11 mouse cellular contexts compared by ENCODE assay signal in the genomic region with DNA sequence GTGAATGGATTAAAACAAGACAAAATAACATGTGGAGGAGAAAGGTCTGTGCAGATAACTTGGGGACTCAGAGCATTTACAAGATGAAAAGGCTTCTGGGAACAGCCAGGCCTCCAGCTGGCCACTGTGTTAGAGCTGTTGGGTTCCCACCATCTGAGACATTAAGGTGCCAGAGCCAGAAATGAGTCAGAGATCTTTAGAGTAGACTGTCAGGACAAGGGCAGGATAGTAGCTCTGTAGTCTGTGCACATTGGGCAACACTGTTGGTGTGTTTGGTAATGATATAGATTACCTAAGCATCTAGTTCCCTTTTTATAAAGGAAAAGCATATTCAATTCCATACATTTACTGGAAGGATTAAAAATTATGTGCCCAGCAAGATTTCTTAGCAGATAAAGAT.
"Had no signal": no experiment of that assay in that cellular context is flagged by ENCODE, and none has a peak within 500 bp of the region (broad histone marks: within the 10 kb centered on the region; RNA-seq: fewer than 3 reads in every experiment).

No protein-coding gene starts in this region.

- H3K9me3 ChIP-seq: liver, embryonic 15.5 days; neural tube, embryonic 12.5 days; stomach, embryonic 15.5 days had no signal

- H3K4me1 ChIP-seq: liver, embryonic 15.5 days; neural tube, embryonic 12.5 days; stomach, embryonic 15.5 days had no signal

- H3K27me3 ChIP-seq: liver, embryonic 15.5 days; neural tube, embryonic 12.5 days; stomach, embryonic 15.5 days had no signal

- DNase-seq: kidney, postnatal 10 days; left cerebral cortex, postnatal 4 days; lung, adult 2 months; midbrain, embryonic 14.5 days; thymus, adult 2 months; thymus, postnatal 36 days had no signal

- H3K36me3 ChIP-seq: liver, embryonic 15.5 days; neural tube, embryonic 12.5 days; stomach, embryonic 15.5 days had no signal

- H3K4me3 ChIP-seq: liver, embryonic 15.5 days; neural tube, embryonic 12.5 days; stomach, embryonic 15.5 days had no signal

- ATAC-seq: lung, postnatal 0 days had no signal

- H3K27ac ChIP-seq: liver, embryonic 15.5 days; macrophage; neural tube, embryonic 12.5 days; stomach, embryonic 15.5 days had no signal
